Mouse (Mus musculus) ES-E14 (cell line): ENCODE results near the gene Ntan1. TPM values are rescaled to one million over a fixed set of nuclear protein-coding genes. Genes with fewer than 3 reads are reported as not detected.

Source experiments
- DNase-seq: peaks from one replicate; pipeline ENCODE4 v3.0.0-alpha.2; 2013; ENCODE audit warnings: low read depth, low spot score
- H3K27ac ChIP-seq: 2 replicates; pipeline ENCODE4 v1.5.1; 2012; ENCODE audit warnings: low read depth, mild to moderate bottlenecking, low read length, moderate library complexity, mixed read lengths; ENCODE audit not compliant: poor library complexity, insufficient read depth, severe bottlenecking
- H3K36me3 ChIP-seq: 2 replicates; pipeline ENCODE4 v1.6.1; 2012; ENCODE audit warnings: mild to moderate bottlenecking, low read length, moderate library complexity, mixed read lengths; ENCODE audit not compliant: control insufficient read depth, poor library complexity, insufficient read depth, severe bottlenecking
- H3K4me1 ChIP-seq, 2 experiments: fragments of 150-350 bp in 1 of 2; sonication (generic) in 1 of 2; 2 replicates each; pipeline ENCODE4 v1.6.1; 2012; ENCODE audit warnings: low read length in 2 of 2, mild to moderate bottlenecking in 1 of 2, mixed read lengths in 1 of 2; ENCODE audit not compliant: control insufficient read depth in 2 of 2, insufficient read depth in 2 of 2, poor library complexity in 1 of 2
- H3K4me3 ChIP-seq, 2 experiments: fragments of 150-350 bp in 1 of 2; sonication (generic) in 1 of 2; 2 replicates each; pipeline ENCODE4 v1.5.1; 2012; ENCODE audit warnings: low read length in 2 of 2, low read depth in 1 of 2, mild to moderate bottlenecking in 1 of 2, mixed read lengths in 1 of 2; ENCODE audit not compliant: insufficient read depth in 1 of 2, poor library complexity in 1 of 2, severe bottlenecking in 1 of 2
- H3K9ac ChIP-seq: 2 replicates; pipeline ENCODE4 v1.6.1; 2012; ENCODE audit warnings: low read depth, mild to moderate bottlenecking, low read length, mixed read lengths; ENCODE audit not compliant: poor library complexity, insufficient read depth, severe bottlenecking
- H3K9me3 ChIP-seq: fragments of 150-350 bp; sonication (generic); 2 replicates; pipeline ENCODE4 v1.6.1; 2012; ENCODE audit warnings: low read depth, mild to moderate bottlenecking, low read length; ENCODE audit not compliant: control insufficient read depth, insufficient read depth
- CHD2 ChIP-seq: IDR thresholded peaks from 2 replicates; pipeline ENCODE4 v1.6.1; 2014; ENCODE audit warnings: mild to moderate bottlenecking, low read depth, low read length, inconsistent platforms
- HCFC1 ChIP-seq: IDR thresholded peaks from 2 replicates; pipeline ENCODE4 v1.6.1; 2012; ENCODE audit warnings: low read length, inconsistent platforms, borderline replicate concordance; ENCODE audit not compliant: insufficient read depth
- MAFK ChIP-seq: IDR thresholded peaks from 2 replicates; pipeline ENCODE4 v1.6.1; 2014; ENCODE audit warnings: mild to moderate bottlenecking, low read depth, low read length, inconsistent platforms; ENCODE audit not compliant: insufficient read depth
- ZC3H11A ChIP-seq: IDR thresholded peaks from 2 replicates; pipeline ENCODE4 v1.6.1; 2012; ENCODE audit warnings: low read depth, mild to moderate bottlenecking, inconsistent platforms, low read length, borderline replicate concordance
- ZNF384 ChIP-seq: IDR thresholded peaks from 2 replicates; pipeline ENCODE4 v1.6.1; 2012; ENCODE audit warnings: low read depth, low read length, inconsistent platforms
- in situ Hi-C, 2 experiments: fragments of 600-800 bp; cut with MboI; formaldehyde crosslinking; loops; one replicate each; pipeline ENCODE4 v1.15.1; 2025; ENCODE audit warnings: low sequenced_read_pairs in 2 of 2, inconsistent platforms in 1 of 2; ENCODE audit not compliant: unreplicated experiment in 2 of 2
- total RNA-seq: library from RNA; depleted of rRNA; stranded (reverse); fragments of 300-350 nt; gene quantifications from 2 replicates; pipeline ENCODE4 v1.2.3, GENCODE M21; 2012; rRNA removed

Ntan1 gene
- total RNA-seq, 1 experiment, result 54.2 TPM

DNA sequence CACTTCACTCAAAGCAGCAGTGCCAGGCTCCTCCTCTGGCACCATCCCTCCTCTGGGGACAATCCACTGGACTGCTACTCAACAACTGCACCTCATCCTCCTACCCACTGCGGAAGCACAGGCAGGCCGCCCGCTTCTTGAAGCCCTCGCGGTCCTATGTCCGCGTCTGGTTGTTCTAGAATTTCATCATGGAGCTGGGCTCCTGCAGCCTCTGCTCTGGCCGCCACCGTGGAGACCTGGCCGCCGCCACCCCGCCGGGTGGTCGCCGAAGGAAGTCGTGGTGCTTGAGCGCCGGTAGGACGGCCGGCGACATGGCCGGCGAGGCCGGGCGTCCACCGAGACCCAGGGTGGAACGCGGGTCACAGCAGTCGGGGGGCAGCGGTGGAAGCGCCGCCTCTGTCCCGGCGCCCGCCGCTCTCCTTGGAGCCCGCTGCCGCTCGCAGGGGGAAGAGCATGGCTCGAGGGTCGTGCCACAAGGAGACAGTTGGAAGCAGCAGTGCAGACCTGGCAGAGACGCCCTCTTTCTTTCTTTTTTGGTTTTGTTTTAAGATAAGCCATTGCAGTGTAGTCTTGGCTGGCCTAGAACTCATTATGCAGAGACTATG, 49.4 kb downstream of the Ntan1 start:
- Histone ChIP-seq H3K4me3 (peak overlapping the region; percentile 63 to 70), H3K9me3 (no peaks in the 10 kb centered on the region), H3K27ac (no peak overlapping the region), H3K36me3 (no peaks in the 10 kb centered on the region; the same call in 1 of the 2 replicates), H3K4me1 (no peaks in the 10 kb centered on the region), H3K9ac (peak overlapping the region; percentile 66)
- peak; percentile 6 for DNase-seq
- TF ChIP-seq ZNF384 (0 out of 2 replicates have a peak, but pooled peaks have one; percentile 32), HCFC1 (no peak), MAFK (no peak), CHD2 (no peak), ZC3H11A (no peak)
- in situ Hi-C loops, result no loop called here

GRCm38 (mm10) chr16:13875483-13875882, 56.8 kb downstream of the Ntan1 start:
- in situ Hi-C loops, result no loop called here

DNA sequence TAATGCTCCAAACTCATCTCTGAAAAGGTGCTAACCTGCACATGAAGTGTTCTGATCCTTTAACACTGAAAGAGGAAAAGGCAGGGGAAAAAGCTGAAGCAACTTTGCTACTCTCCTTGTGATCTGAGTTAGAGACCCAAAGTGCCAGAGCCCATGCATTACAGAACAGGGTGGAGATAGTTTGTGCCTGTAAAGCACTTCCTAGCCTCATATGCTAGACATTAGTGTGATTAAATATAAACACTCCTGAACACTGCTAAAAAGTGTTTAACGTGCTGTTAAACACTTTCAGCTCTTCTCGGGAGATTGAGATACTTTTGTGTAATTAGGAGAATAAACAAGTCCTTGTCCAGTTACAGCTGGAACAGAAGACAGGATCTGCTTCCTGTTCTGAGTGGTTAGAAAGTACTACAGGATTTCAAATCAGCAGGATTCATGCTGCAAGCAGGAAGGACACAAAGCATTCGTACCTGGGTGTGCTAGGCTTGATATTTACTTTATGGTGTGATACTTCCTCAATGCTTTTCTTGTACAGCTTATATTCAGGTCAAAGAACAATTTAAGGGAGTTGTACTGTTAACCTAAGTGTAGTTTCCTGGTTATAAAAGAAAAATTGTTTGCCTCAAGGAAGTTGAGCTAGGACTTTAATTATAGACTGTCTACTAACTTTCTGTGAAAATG, 64.6 kb downstream of the Ntan1 start:
- no peak for TF ChIP-seq MAFK
- no peak for TF ChIP-seq ZC3H11A
- no peak for TF ChIP-seq CHD2
- no peak for TF ChIP-seq ZNF384
- no peak for TF ChIP-seq HCFC1
- in situ Hi-C loops, result no loop called here

More at GRCm38 (mm10) chr16:13875483-13875882, 56.8 kb downstream of the Ntan1 start:
- no peaks in the 10 kb centered on the region for H3K4me1 ChIP-seq
- H3K9ac ChIP-seq, result no peak overlapping the region
- H3K36me3 ChIP-seq, result no peaks in the 10 kb centered on the region
- DNase-seq, result no peak
- no peak overlapping the region for H3K27ac ChIP-seq
- no peaks in the 10 kb centered on the region for H3K9me3 ChIP-seq
- no peak for TF ChIP-seq ZC3H11A
- no peak for TF ChIP-seq MAFK
- no peak for TF ChIP-seq CHD2
- no peak for TF ChIP-seq ZNF384
- TF ChIP-seq HCFC1, result no peak
- H3K4me3 ChIP-seq, result no peak overlapping the region

More for the DNA sequence above, 64.6 kb downstream of the Ntan1 start:
- H3K4me1 ChIP-seq, result no peaks in the 10 kb centered on the region
- no peak overlapping the region for H3K4me3 ChIP-seq
- H3K36me3 ChIP-seq, result 0 out of 2 replicates have a peak, but pooled peaks cover 2% of the 10 kb centered on the region
- H3K9me3 ChIP-seq, result no peaks in the 10 kb centered on the region
- H3K9ac ChIP-seq, result no peak overlapping the region
- no peak for DNase-seq
- no peak overlapping the region for H3K27ac ChIP-seq

Other genes starting within 250 kb of the Ntan1 start
- gene Parn, start 150.7 kb upstream of the Ntan1 start, total RNA-seq, result 28.1 and 30.3 TPM in 2 replicates
- 39.4 and 45.5 TPM in 2 replicates for gene Bfar, start 147.0 kb upstream of the Ntan1 start, total RNA-seq
- 7.8 and 10.9 TPM in 2 replicates for gene 3110001I22Rik, start 146.9 kb upstream of the Ntan1 start, total RNA-seq
- gene Pla2g10, start 87.9 kb upstream of the Ntan1 start, total RNA-seq, result 38.9 and 43.6 TPM in 2 replicates
- 125 and 147 TPM in 2 replicates for gene Rrn3, start 38.1 kb upstream of the Ntan1 start, total RNA-seq
- 50.8 and 88.3 TPM in 2 replicates for gene Pdxdc1, start 84.3 kb downstream of the Ntan1 start, total RNA-seq
- gene Mpv17l, start 84.3 kb downstream of the Ntan1 start, total RNA-seq, result 8.4 and 13.9 TPM in 2 replicates
- 10.2 and 19.1 TPM in 2 replicates for gene 2900011O08Rik, start 167.8 kb downstream of the Ntan1 start, total RNA-seq
- gene Ifitm7, start 168.0 kb downstream of the Ntan1 start, total RNA-seq, result 7.2 and 11.4 TPM in 2 replicates